Comparison of ENCODE assay signal across 10 mouse cellular contexts in the genomic region with DNA sequence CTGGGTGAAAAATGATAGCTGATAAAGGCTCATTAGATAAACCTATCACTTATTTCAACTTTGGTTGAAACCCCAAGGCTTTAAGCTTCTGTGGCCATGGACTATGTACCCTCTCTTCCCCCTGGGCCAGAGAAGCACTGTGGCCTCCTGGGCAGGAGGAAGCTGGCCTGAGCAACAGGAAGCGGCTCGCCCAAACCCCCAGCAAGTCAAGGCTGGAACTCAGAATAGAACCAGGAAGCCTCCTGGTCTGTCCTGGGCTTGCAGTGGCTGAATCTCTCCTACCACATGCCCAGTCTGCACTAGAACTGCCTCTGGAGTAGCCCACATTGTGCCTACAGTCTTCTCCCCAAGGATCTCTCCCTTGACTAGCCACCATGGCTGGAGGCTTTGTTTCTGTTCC. TPM values are rescaled to one million over a fixed set of nuclear protein-coding genes. Genes with fewer than 3 reads are reported as not detected.
DNase-seq lines count a peak whose midpoint lies in the region; ATAC-seq and TF ChIP-seq lines count a peak whose summit lies in the region.
"Had no signal": no experiment of that assay in that cellular context is flagged by ENCODE, and none has a peak within 500 bp of the region (broad histone marks: within the 10 kb centered on the region; RNA-seq: fewer than 3 reads in every experiment).

No protein-coding gene starts in this region.

- TF ChIP-seq CTCF in liver, adult 2 months (IDR thresholded peaks at IDR 0.05; ENCODE audit: low read depth, low read length): no peak
- TF ChIP-seq CTCF in small intestine, adult 2 months (IDR thresholded peaks at IDR 0.05; ENCODE audit: extremely low read depth, insufficient read length, insufficient replicate concordance, low read depth, low read length): no peak

- H3K9ac ChIP-seq in heart, embryonic 12.5 days: no peak overlapping the region
- H3K9ac ChIP-seq in liver, adult 2 months (ENCODE audit: low read depth, low read length): no peak overlapping the region
- H3K9ac ChIP-seq in forebrain, embryonic 12.5 days: no peak overlapping the region
- H3K9ac ChIP-seq: midbrain, embryonic 12.5 days had no signal

- peak; percentile 98 for DNase-seq in heart, adult 11 months
- peak; percentile 14 to 19 for DNase-seq in spleen, adult 18-20 months
- no peak for DNase-seq in spleen, postnatal 14 days (ENCODE audit: low spot score in 2 of 2)
- DNase-seq in liver, adult 2 months (ENCODE audit: extremely low read depth, low read depth, low spot score): peak; percentile 26
- DNase-seq in adrenal gland, adult 18-20 months (ENCODE audit: low spot score in 2 of 2): no peak

- H3K27ac ChIP-seq in heart, embryonic 12.5 days (ENCODE audit: poor library complexity, severe bottlenecking): no peak overlapping the region
- H3K27ac ChIP-seq in liver, adult 2 months (replicated peaks; ENCODE audit: insufficient read depth, low read depth, low read length): peak overlapping the region; percentile 48
- H3K27ac ChIP-seq in small intestine, adult 2 months (ENCODE audit: insufficient read depth, low read depth, low read length): 0 out of 2 replicates have a peak overlapping the region, but pooled peaks have one; percentile 2
- H3K27ac ChIP-seq in forebrain, embryonic 12.5 days: no peak overlapping the region
- H3K27ac ChIP-seq: midbrain, embryonic 12.5 days had no signal

- 79% methylated on average over 2 of the region's 2 CpGs for WGBS in heart, embryonic 12.5 days
- WGBS in liver, adult 2 months: 57% methylated on average over 2 of the region's 2 CpGs
- WGBS in small intestine, adult 2 months: 78% methylated on average over 2 of the region's 2 CpGs
- 88% methylated on average over 2 of the region's 2 CpGs for WGBS in forebrain, embryonic 12.5 days

- no peaks in the 10 kb centered on the region for H3K27me3 ChIP-seq in heart, embryonic 12.5 days (replicated peaks)
- no peaks in the 10 kb centered on the region for H3K27me3 ChIP-seq in liver, adult 2 months (ENCODE audit: control insufficient read depth, insufficient read depth, low read length)
- H3K27me3 ChIP-seq in small intestine, adult 2 months (ENCODE audit: control insufficient read depth, insufficient read depth, low read length): no peaks in the 10 kb centered on the region
- H3K27me3 ChIP-seq in forebrain, embryonic 12.5 days: no peaks in the 10 kb centered on the region
- H3K27me3 ChIP-seq: midbrain, embryonic 12.5 days had no signal

- H3K4me3 ChIP-seq in heart, embryonic 12.5 days: no peak overlapping the region
- H3K4me3 ChIP-seq in liver, adult 2 months (ENCODE audit: insufficient read depth, low read depth, low read length): no peak overlapping the region
- no peak overlapping the region for H3K4me3 ChIP-seq in small intestine, adult 2 months (ENCODE audit: low read depth, low read length)
- no peak overlapping the region for H3K4me3 ChIP-seq in forebrain, embryonic 12.5 days (replicated peaks)
- H3K4me3 ChIP-seq: midbrain, embryonic 12.5 days had no signal

- no peak for TF ChIP-seq POLR2A in liver, adult 2 months (IDR thresholded peaks at IDR 0.05; ENCODE audit: extremely low read depth, insufficient read depth, low read length)
- TF ChIP-seq POLR2A in small intestine, adult 2 months (IDR thresholded peaks at IDR 0.05; ENCODE audit: low read depth, low read length): no peak

- H3K4me1 ChIP-seq in heart, embryonic 12.5 days (replicated peaks): peaks cover 32% of the 10 kb centered on the region
- no peaks in the 10 kb centered on the region for H3K4me1 ChIP-seq in liver, adult 2 months (ENCODE audit: control insufficient read depth, insufficient read depth, low read length)
- H3K4me1 ChIP-seq in small intestine, adult 2 months (ENCODE audit: control insufficient read depth, insufficient read depth, insufficient read length, low read length): peaks cover 2% of the 10 kb centered on the region; the same call in 1 of the 2 replicates
- 0 out of 2 replicates have a peak, but pooled peaks cover 3% of the 10 kb centered on the region for H3K4me1 ChIP-seq in forebrain, embryonic 12.5 days
- H3K4me1 ChIP-seq: midbrain, embryonic 12.5 days had no signal

- ATAC-seq in heart, embryonic 12.5 days (ENCODE audit: insufficient number of reproducible peaks, low FRiP score): no peak
- ATAC-seq in forebrain, embryonic 12.5 days (ENCODE audit: low FRiP score): no peak
- ATAC-seq: activated CD4-positive, CD25-positive, alpha-beta regulatory T cell, adult 4 months had no signal

- H3K36me3 ChIP-seq in heart, embryonic 12.5 days: peaks cover 18% of the 10 kb centered on the region
- H3K36me3 ChIP-seq in liver, adult 2 months (ENCODE audit: control insufficient read depth, insufficient read depth, low read length): no peaks in the 10 kb centered on the region
- H3K36me3 ChIP-seq in small intestine, adult 2 months (ENCODE audit: control insufficient read depth, insufficient read depth, low read length): no peaks in the 10 kb centered on the region; the same call in 1 of the 2 replicates
- no peaks in the 10 kb centered on the region; the same call in 1 of the 2 replicates for H3K36me3 ChIP-seq in forebrain, embryonic 12.5 days (replicated peaks)
- H3K36me3 ChIP-seq: midbrain, embryonic 12.5 days had no signal

- no peak overlapping the region for H3K4me2 ChIP-seq in heart, embryonic 12.5 days
- no peak overlapping the region for H3K4me2 ChIP-seq in forebrain, embryonic 12.5 days
- H3K4me2 ChIP-seq: midbrain, embryonic 12.5 days had no signal

- H3K9me3 ChIP-seq in heart, embryonic 12.5 days (replicated peaks): no peaks in the 10 kb centered on the region
- no peaks in the 10 kb centered on the region for H3K9me3 ChIP-seq in forebrain, embryonic 12.5 days
- H3K9me3 ChIP-seq: midbrain, embryonic 12.5 days had no signal

- H3K79me2 ChIP-seq in liver, adult 2 months (ENCODE audit: control insufficient read depth, insufficient read depth, low read length): no peaks in the 10 kb centered on the region

RNA-seq across cellular contexts. Expression of a gene that starts 27.7 kb away (rescaled TPM):
- 27.8 and 30.0 TPM in 2 replicates for polyA plus RNA-seq in heart, embryonic 12.5 days (2016; fragmentation: Nextera tagmentation; extraction: Ambion mirVana)
- 1.8 and 3.2 TPM in 2 replicates for total RNA-seq in liver, adult 2 months (2014; rRNA removed)
- polyA plus RNA-seq in liver, adult 2 months (2012; rRNA removed): 3.1 and 3.9 TPM in 2 replicates
- 6.5 and 14.9 TPM in 2 replicates for polyA plus RNA-seq in small intestine, adult 2 months (2012; rRNA removed)
- 23.4 and 23.8 TPM in 2 replicates for polyA plus RNA-seq in forebrain, embryonic 12.5 days (2016; fragmentation: Nextera tagmentation; extraction: Ambion mirVana)
- total RNA-seq in adrenal gland, adult 18-20 months (2021): 1 to 10 TPM; 3.2 to 4.3 TPM

RNA-seq across cellular contexts. Expression of a gene that starts 59.9 kb away (rescaled TPM):
- polyA plus RNA-seq in heart, embryonic 12.5 days (2016; fragmentation: Nextera tagmentation; extraction: Ambion mirVana): 16.9 and 20.1 TPM in 2 replicates
- total RNA-seq in liver, adult 2 months (2014; rRNA removed): 1.8 and 2.5 TPM in 2 replicates
- polyA plus RNA-seq in liver, adult 2 months (2012; rRNA removed): 7.7 and 10.1 TPM in 2 replicates
- 15.9 and 20.0 TPM in 2 replicates for polyA plus RNA-seq in small intestine, adult 2 months (2012; rRNA removed)
- 12.1 and 16.3 TPM in 2 replicates for polyA plus RNA-seq in forebrain, embryonic 12.5 days (2016; fragmentation: Nextera tagmentation; extraction: Ambion mirVana)
- total RNA-seq in adrenal gland, adult 18-20 months (2021): 10 to 100 TPM; 11.8 to 22.2 TPM

Comparison
In these comparisons a context has a peak if more than half of its experiments do, and no peak if none do; other contexts are left out.
1. DNase-seq: peak in heart, adult 11 months (single experiment), spleen, adult 18-20 months (2 of 2) and liver, adult 2 months (single experiment); none in spleen, postnatal 14 days (0 of 2) and adrenal gland, adult 18-20 months (0 of 2).
2. H3K27ac ChIP-seq: peak in liver, adult 2 months (single experiment) and small intestine, adult 2 months (single experiment); none in heart, embryonic 12.5 days (single experiment) and forebrain, embryonic 12.5 days (single experiment).